Mouse (Mus musculus) testis, adult 2 months (tissue): ENCODE results near the gene Phactr1. TPM values are rescaled to one million over a fixed set of nuclear protein-coding genes. Genes with fewer than 3 reads are reported as not detected.

Source experiments
- H3K27ac ChIP-seq: fragments of 200-500 bp; 2 replicates; pipeline ENCODE4 v1.5.1; 2012; ENCODE audit warnings: low read depth, low read length; ENCODE audit not compliant: control insufficient read depth, insufficient read depth
- H3K27me3 ChIP-seq: fragments of 200-500 bp; 2 replicates; pipeline ENCODE4 v1.6.1; 2012; ENCODE audit warnings: mild to moderate bottlenecking, low read length, moderate library complexity; ENCODE audit not compliant: control insufficient read depth, insufficient read depth
- H3K36me3 ChIP-seq: fragments of 200-500 bp; 2 replicates; pipeline ENCODE4 v1.6.1; 2012; ENCODE audit warnings: mild to moderate bottlenecking, low read length; ENCODE audit not compliant: control insufficient read depth, insufficient read depth
- H3K4me1 ChIP-seq: fragments of 200-500 bp; 2 replicates; pipeline ENCODE4 v1.6.1; 2012; ENCODE audit warnings: low read length; ENCODE audit not compliant: control insufficient read depth, insufficient read depth
- H3K4me3 ChIP-seq: fragments of 200-500 bp; 2 replicates; pipeline ENCODE4 v1.5.1; 2012; ENCODE audit warnings: low read depth, mild to moderate bottlenecking, low read length, moderate library complexity, mixed read lengths; ENCODE audit not compliant: control insufficient read depth
- CTCF ChIP-seq: fragments of 200-500 bp; IDR thresholded peaks from 2 replicates; pipeline ENCODE4 v1.5.1; 2012; ENCODE audit warnings: low read depth, mild to moderate bottlenecking, inconsistent platforms, low read length, moderate library complexity; ENCODE audit not compliant: control insufficient read depth, insufficient read depth, insufficient replicate concordance
- POLR2A ChIP-seq: fragments of 200-500 bp; IDR thresholded peaks from 2 replicates; pipeline ENCODE4 v1.6.1; 2012; ENCODE audit warnings: low read depth, mild to moderate bottlenecking, inconsistent platforms, low read length, moderate library complexity; ENCODE audit not compliant: control insufficient read depth
- polyA plus RNA-seq: library from polyadenylated mRNA; depleted of rRNA; stranded (reverse); fragments of >200 nt; gene quantifications from 2 replicates; pipeline ENCODE4 v1.2.3, GENCODE M21; 2012

The Phactr1 gene
- polyA plus RNA-seq, 1 experiment = 50.2 TPM

DNA sequence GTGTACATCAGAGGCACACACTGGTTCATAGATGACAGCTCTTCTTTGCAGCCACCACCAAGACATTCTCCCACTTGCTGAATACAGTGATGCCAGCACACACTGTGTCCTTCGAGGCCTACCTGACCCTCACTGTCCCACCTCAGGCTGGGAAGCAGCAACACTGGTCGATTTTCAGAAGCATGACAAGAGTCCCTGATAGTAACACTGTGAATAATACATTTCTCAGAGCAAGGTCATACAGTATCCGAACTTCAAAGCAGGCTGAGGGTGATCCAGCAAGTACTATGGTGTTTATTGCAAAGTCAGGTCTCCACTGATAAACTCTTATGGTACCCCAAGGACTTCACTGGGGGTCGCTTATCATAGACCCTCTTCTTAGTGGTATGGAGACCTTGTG is 390.1 kb downstream of the Phactr1 start:
- TF ChIP-seq POLR2A (no peak), CTCF (no peak)
- H3K4me3 ChIP-seq = no peak overlapping the region
- no peak overlapping the region for H3K27ac ChIP-seq
- H3K4me1 ChIP-seq = no peaks in the 10 kb centered on the region
- no peaks in the 10 kb centered on the region for H3K36me3 ChIP-seq
- no peaks in the 10 kb centered on the region for H3K27me3 ChIP-seq

DNA sequence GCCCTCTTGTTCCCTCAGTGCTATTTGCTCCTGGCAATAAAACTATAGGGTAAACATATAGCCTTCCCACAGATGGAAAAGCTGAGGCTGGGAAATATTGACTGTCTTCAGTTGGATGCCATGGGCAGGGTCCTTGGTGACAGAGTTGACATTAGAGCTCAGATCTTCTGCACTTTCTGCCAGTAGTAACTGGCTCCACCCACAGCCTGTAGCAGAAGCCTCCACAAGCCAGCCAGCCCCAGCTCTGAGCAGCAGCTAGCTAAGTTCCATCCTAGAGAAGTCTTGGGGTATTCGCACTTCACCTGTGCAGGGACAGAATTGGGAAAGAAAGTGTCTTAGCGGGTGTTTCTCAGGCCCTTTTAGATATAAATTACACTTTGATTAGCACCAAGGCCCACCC is 390.5 kb downstream of the Phactr1 start:
- TF ChIP-seq CTCF = no peak
- no peak for TF ChIP-seq POLR2A
- no peaks in the 10 kb centered on the region for H3K27me3 ChIP-seq
- no peak overlapping the region for H3K27ac ChIP-seq
- no peaks in the 10 kb centered on the region for H3K36me3 ChIP-seq
- H3K4me3 ChIP-seq = no peak overlapping the region
- H3K4me1 ChIP-seq = no peaks in the 10 kb centered on the region

DNA sequence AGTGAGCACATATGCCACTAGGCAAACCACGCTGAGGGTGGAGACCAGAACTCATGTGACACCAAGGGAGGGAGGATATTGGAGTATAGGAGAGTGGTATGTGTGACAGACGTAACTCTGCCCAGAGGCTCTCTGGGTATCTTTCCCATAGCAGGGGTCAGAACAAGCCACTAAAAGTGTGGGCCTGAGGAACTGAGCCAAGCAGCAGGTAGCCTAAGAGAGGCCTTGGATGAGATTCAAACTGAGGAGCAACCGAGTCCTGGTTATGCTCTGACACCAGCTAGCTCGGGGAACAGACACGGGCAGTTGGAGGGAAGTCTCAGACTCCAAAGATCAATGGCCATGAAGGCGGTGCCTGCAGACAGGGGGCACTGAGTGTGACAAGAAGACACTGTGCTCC is 395.0 kb downstream of the Phactr1 start:
- H3K36me3 ChIP-seq = no peaks in the 10 kb centered on the region
- no peak for TF ChIP-seq CTCF
- no peak for TF ChIP-seq POLR2A

DNA sequence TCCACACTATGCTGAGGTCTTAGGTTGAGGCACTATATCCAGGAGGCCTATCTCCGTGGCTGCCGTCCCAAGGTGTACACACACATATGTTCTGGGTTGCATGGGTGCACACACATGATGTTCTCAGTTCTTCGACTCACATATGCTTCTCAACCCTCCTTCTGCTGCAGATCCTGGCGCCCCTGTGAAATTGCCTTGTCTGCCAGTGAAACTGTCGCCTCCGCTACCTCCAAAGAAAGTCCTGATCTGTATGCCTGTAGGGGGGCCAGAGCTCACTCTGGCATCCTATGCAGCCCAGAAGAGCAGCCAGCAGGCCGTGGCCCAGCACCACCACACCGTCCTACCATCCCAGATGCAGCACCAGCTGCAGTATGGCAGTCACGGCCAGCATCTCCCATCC is 397.1 kb downstream of the Phactr1 start:
- no peak for TF ChIP-seq POLR2A
- no peak for TF ChIP-seq CTCF
- no peaks in the 10 kb centered on the region for H3K4me1 ChIP-seq
- H3K36me3 ChIP-seq = no peaks in the 10 kb centered on the region
- H3K27ac ChIP-seq = no peak overlapping the region
- no peak overlapping the region for H3K4me3 ChIP-seq
- H3K27me3 ChIP-seq = no peaks in the 10 kb centered on the region

More for the DNA sequence above, 395.0 kb downstream of the Phactr1 start:
- no peak overlapping the region for H3K27ac ChIP-seq
- H3K4me1 ChIP-seq = no peaks in the 10 kb centered on the region
- no peaks in the 10 kb centered on the region for H3K27me3 ChIP-seq
- H3K4me3 ChIP-seq = no peak overlapping the region

DNA sequence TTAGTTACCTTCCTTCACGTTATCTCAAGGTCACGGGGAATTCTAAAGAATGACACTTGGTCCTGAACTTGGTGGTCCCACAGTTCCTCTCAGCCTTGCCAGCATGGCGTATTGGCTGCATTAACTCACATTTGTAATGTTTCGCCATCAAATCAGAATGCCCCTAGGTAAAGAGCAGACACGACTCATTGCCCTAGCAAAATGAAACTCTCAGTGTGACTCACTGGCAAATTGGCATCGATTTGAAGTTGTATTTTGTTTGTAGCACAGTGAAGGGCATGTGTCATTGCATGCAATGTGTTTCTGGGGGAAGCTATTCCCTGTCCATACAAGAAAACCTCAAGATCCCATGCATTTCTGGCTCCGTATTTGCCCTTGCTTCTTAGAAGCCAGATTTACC is 404.8 kb downstream of the Phactr1 start:
- TF ChIP-seq CTCF (no peak), POLR2A (no peak)
- Histone ChIP-seq H3K27me3 (no peaks in the 10 kb centered on the region), H3K36me3 (no peaks in the 10 kb centered on the region), H3K4me1 (no peaks in the 10 kb centered on the region), H3K4me3 (no peak overlapping the region), H3K27ac (no peak overlapping the region)

DNA sequence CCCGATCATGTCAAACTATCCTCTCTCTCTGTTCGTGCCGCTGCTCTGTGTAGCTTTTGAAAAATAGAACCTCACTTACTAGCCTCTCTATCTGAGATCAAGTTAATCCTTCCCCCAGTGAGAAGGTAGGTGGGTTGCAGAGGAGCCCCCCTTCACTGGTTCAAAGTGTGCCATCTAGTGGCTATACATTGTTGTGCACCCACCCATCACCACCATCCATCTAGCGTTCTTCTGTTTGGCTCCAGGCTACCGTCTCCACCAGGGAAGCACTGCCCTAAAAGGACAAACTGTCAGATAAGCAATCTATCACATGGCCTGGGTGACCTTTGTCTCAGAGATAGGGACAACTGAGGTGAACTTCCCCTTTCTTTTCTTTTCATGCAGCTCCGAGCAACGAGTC is 413.9 kb downstream of the Phactr1 start:
- TF ChIP-seq CTCF = peak; percentile 30; the same call in 1 of the 2 replicates
- TF ChIP-seq POLR2A = no peak
- H3K4me3 ChIP-seq = no peak overlapping the region
- no peaks in the 10 kb centered on the region for H3K27me3 ChIP-seq
- H3K27ac ChIP-seq = no peak overlapping the region
- H3K36me3 ChIP-seq = no peaks in the 10 kb centered on the region
- no peaks in the 10 kb centered on the region for H3K4me1 ChIP-seq

DNA sequence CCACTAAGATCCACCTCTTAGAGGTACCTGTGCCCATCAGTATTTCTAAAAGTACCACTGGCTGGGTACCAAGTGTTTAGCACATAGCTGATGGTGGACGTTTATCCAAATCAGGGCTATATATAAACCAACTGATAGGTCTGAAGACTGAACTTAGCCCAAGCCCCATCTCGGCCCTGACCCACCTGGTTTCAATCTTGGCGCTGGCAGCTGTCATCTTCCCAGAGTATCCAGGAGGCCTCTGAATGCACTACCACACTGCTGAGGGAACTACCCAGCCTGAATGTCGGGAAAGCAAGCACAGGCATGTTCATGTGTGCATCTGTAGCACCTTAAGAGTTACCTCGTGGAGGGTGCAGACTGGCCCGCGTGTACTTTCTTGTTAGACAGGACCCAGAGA is 422.5 kb downstream of the Phactr1 start:
- no peaks in the 10 kb centered on the region for H3K27me3 ChIP-seq
- no peak for TF ChIP-seq POLR2A
- no peak for TF ChIP-seq CTCF
- no peaks in the 10 kb centered on the region for H3K36me3 ChIP-seq
- no peak overlapping the region for H3K4me3 ChIP-seq
- H3K4me1 ChIP-seq = no peaks in the 10 kb centered on the region
- no peak overlapping the region for H3K27ac ChIP-seq

DNA sequence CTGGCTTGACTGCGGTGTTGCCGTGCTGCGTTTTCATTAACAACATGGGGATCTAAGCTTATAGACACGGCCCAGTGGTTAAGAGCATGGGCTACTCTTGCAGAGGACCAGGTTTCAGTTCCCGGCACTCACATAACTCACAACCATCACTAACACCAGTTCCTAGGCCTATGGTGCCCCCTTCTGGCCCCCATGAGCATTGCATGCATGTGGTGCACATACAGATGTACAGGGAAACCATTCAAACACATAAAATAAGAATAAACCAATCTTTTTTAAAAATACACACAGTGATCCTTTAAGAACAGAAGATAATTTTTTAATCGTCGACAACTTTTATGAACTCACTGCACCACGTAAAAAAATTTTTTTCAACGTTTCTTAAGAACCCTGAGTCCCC is 424.1 kb downstream of the Phactr1 start:
- Histone ChIP-seq H3K27me3 (no peaks in the 10 kb centered on the region), H3K36me3 (no peaks in the 10 kb centered on the region), H3K4me3 (no peak overlapping the region), H3K4me1 (no peaks in the 10 kb centered on the region), H3K27ac (no peak overlapping the region)
- TF ChIP-seq POLR2A = no peak
- peak; percentile 55; the same call in 1 of the 2 replicates for TF ChIP-seq CTCF
